Mouse (Mus musculus): ENCODE measurements around the gene 1700019A02Rik. TPM values are rescaled to one million over a fixed set of nuclear protein-coding genes. Genes with fewer than 3 reads are reported as not detected.

Gene 1700019A02Rik
- total RNA-seq (2021) = not detected
- long read RNA-seq, experiment 1 = 0 reads
- long read RNA-seq, experiment 2 = 0 reads

GRCm38 (mm10) chr1:53187536-53187935 is at the start of gene 1700019A02Rik:
Gene 1700019A02Rik, minus strand, starts transcription at chr1:53187636.
- DNase-seq = no peak

DNA sequence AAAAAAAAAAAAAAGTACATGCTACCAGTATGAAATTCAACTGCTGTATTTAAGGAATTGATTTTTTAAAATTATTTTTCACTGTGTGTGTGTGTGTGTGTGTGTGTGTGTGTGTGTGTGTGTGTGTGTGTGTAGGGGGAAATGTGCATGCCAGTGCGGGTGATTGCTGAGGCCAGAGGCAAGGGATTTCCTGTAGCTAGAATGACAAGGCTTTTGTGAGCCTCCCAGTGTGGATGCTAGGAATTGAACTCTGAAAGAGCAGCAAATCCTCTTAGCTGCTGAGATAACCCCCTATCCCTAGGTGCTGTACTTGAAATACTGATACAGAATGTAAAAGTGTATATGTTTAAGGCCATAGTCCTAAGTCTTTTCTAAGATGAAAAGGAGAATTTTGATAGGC is 38.6 kb upstream of the 1700019A02Rik start:
- DNase-seq = no peak

- DNase-seq = no peak
Observed at GRCm38 (mm10) chr1:53225616-53226015, 38.2 kb upstream of the 1700019A02Rik start.

- DNase-seq = no peak
Observed at GRCm38 (mm10) chr1:53224775-53225174, 37.3 kb upstream of the 1700019A02Rik start.

- no peak for DNase-seq
Observed at GRCm38 (mm10) chr1:53210136-53210535, 22.7 kb upstream of the 1700019A02Rik start.

GRCm38 (mm10) chr1:53203902-53204301 is 16.5 kb upstream of the 1700019A02Rik start:
- no peak for DNase-seq

- no peak for DNase-seq
Observed at GRCm38 (mm10) chr1:53201630-53202199, 14.3 kb upstream of the 1700019A02Rik start.

GRCm38 (mm10) chr1:53194536-53194935 is 7.1 kb upstream of the 1700019A02Rik start:
- DNase-seq = no peak

DNA sequence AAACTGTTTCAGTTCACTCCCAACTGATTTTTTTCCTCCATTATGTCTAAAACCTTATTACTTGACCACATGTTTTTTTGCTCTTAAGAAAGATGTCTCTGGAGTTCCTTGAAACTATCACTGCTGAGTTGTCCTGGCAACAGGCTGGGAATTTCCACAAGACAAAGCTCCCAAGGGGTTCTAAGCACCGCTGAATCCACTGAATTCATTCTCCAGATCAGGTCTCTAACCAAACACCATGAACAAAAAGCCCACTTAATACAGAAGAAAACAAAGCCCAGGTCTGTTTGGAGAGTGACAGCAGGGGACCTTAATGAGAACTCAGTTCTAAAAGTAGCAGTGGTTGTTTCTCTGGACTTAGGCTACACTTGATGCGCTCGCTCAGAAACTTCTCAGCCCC is 3.8 kb upstream of the 1700019A02Rik start:
- no peak for DNase-seq

GRCm38 (mm10) chr1:53189620-53190019 is 2.2 kb upstream of the 1700019A02Rik start:
- DNase-seq = no peak

GRCm38 (mm10) chr1:53186301-53186700 is 1.1 kb downstream of the 1700019A02Rik start:
- no peak for DNase-seq

- no peak for DNase-seq
Observed at GRCm38 (mm10) chr1:53157715-53158114, 29.7 kb downstream of the 1700019A02Rik start.

- DNase-seq = no peak
Observed at GRCm38 (mm10) chr1:53123066-53123465, 64.4 kb downstream of the 1700019A02Rik start.

DNA sequence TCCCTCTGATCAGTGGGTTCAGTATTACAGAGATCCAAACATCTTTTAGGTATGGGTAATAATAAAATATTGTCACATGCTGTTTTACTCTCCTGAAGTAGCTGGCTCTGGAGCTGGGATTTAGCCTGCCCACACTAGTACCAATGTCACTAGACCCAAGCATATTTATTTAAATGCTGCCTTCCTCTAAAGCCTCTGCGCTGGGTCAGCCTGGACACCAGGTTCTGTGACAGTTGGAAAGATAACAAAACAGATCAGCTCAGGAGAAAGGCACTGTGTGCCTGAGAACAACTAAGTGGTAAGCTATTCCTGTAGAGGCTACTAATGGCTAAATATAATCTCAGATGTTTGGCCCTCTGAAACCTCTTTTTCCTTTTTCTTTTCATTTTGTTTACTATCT is 76.9 kb downstream of the 1700019A02Rik start:
- DNase-seq = no peak

Other genes starting within 250 kb of the 1700019A02Rik start
- 1 to 10 TPM; 1.6 to 2.1 TPM for gene 1700019D03Rik, start 167.5 kb downstream of the 1700019A02Rik start, total RNA-seq (2021)
- 10 to 100 TPM; 56.3 to 62.1 TPM for gene Mstn, start 126.0 kb downstream of the 1700019A02Rik start, total RNA-seq (2021)
- gene Pms1, start 109.4 kb upstream of the 1700019A02Rik start, total RNA-seq (2021) = 1 to 10 TPM; 5.8 to 6.7 TPM
- 1 to 10 TPM; 4.5 to 4.7 TPM for gene Ormdl1, start 109.5 kb upstream of the 1700019A02Rik start, total RNA-seq (2021)
- under 1 TPM in 1 of 2 experiments, not detected in 1; 0.52 TPM for gene Gm28778, start 109.5 kb upstream of the 1700019A02Rik start, total RNA-seq (2021)
- gene Osgepl1, start 126.0 kb upstream of the 1700019A02Rik start, total RNA-seq (2021) = 10 to 100 TPM; 16.7 to 18.4 TPM
- 1 to 10 TPM; 5.2 to 9.0 TPM for gene Asdurf, start 165.0 kb upstream of the 1700019A02Rik start, total RNA-seq (2021)
- gene Gm28551, start 165.0 kb upstream of the 1700019A02Rik start, total RNA-seq (2021) = under 1 TPM in 1 of 2 experiments, not detected in 1; 0.09 TPM
- gene Asnsd1, start 165.1 kb upstream of the 1700019A02Rik start, total RNA-seq (2021) = 10 to 100 TPM; 46.7 to 48.1 TPM